Mouse (Mus musculus) Patski (cell line): Measurements from ENCODE around the gene 4931428F04Rik. TPM values are rescaled to one million over a fixed set of nuclear protein-coding genes. Genes with fewer than 3 reads are reported as not detected.
A peak's percentile ranks its signal among the peaks of the same experiment; 100 is the strongest.

Experiments
- ATAC-seq: fragments of 100-300 bp; one replicate; pipeline ENCODE4 v1.8.0; 2021
- CTCF ChIA-PET: fragments of 350-600 bp; sonication (Branson Sonifier 250); formaldehyde crosslinking; loops from one replicate; lab custom pipeline; 2022; ENCODE audit warnings: inconsistent platforms; lab: Charles Lee
- POLR2A ChIA-PET: fragments of 350-600 bp; sonication (Branson Sonifier 250); formaldehyde crosslinking; loops from one replicate; lab custom pipeline; 2022; ENCODE audit warnings: antibody characterized with exemption, inconsistent platforms; lab: Charles Lee
- DNase-seq: peaks from one replicate; pipeline ENCODE4 v3.0.0-alpha.2; 2011; ENCODE audit warnings: low read depth, low spot score
- H3K27me3 ChIP-seq: fragments of 371-371 bp; one replicate; pipeline ENCODE4 v1.5.1; 2021
- CTCF ChIP-seq: fragments of 100-300 bp; IDR thresholded peaks from one replicate; pipeline ENCODE4 v1.5.1; 2021
- in situ Hi-C: fragments of 300-500 bp; cut with MboI; formaldehyde crosslinking; loops from 3 replicates; pipeline ENCODE4 v1.11.1; 2018; ENCODE audit warnings: low pct_unique_long_range_greater_than_20kb, mixed read lengths
- polyA plus RNA-seq: library from polyadenylated mRNA; unstranded; gene quantifications from one replicate; pipeline ENCODE4 v1.2.3, GENCODE M21; 2021

Gene 4931428F04Rik
- polyA plus RNA-seq, 1 experiment from 2014 or later, result 10.7 TPM

GRCm38 (mm10) chr8:105323183-105323582 is 33.5 kb upstream of the 4931428F04Rik start:
- ChIA-PET CTCF (interaction anchor here (1.4 to 1.6 kb wide), 2 partner anchors 11 to 25 kb away, joined by 4 to 6 read pairs; partner anchors contain the start of genes Fhod1 and Slc9a5), POLR2A (interaction anchor here (1.5 kb wide), 1 partner anchor 19 kb away, joined by 5 read pairs; no protein-coding TSS in a partner anchor)
- ATAC-seq (no peak), DNase-seq (no peak)
- in situ Hi-C loops, result no loop called here
- no peaks in the 10 kb centered on the region for H3K27me3 ChIP-seq
- TF ChIP-seq CTCF, result no peak

GRCm38 (mm10) chr8:105318662-105319190 is 29.1 kb upstream of the 4931428F04Rik start:
- ATAC-seq (no peak), DNase-seq (no peak)
- in situ Hi-C loops, result no loop called here
- ChIA-PET CTCF (no interaction called here), POLR2A (no interaction called here)
- no peak for TF ChIP-seq CTCF
- no peaks in the 10 kb centered on the region for H3K27me3 ChIP-seq

GRCm38 (mm10) chr8:105317941-105318340 is 28.3 kb upstream of the 4931428F04Rik start:
- no peak for ATAC-seq
- in situ Hi-C loops, result no loop called here
- CTCF ChIA-PET, result interaction anchor here (1.8 to 1.9 kb wide), 2 partner anchors 10 to 27 kb away, joined by 4 to 5 read pairs; no protein-coding TSS in a partner anchor
- POLR2A ChIA-PET, result no interaction called here
- no peak for TF ChIP-seq CTCF
- H3K27me3 ChIP-seq, result no peaks in the 10 kb centered on the region
- DNase-seq, result no peak

GRCm38 (mm10) chr8:105315073-105315769 is 25.6 kb upstream of the 4931428F04Rik start:
- no peak for TF ChIP-seq CTCF
- CTCF ChIA-PET, result no interaction called here
- ATAC-seq (peak; percentile 4), DNase-seq (no peak)
- POLR2A ChIA-PET, result no interaction called here
- in situ Hi-C loops, result no loop called here
- H3K27me3 ChIP-seq, result no peaks in the 10 kb centered on the region

- POLR2A ChIA-PET, result interaction anchor here (1.1 kb wide), 1 partner anchor 31 kb away, joined by 4 read pairs; no protein-coding TSS in a partner anchor
- CTCF ChIA-PET, result interaction anchor here (1.4 kb wide), 1 partner anchor 14 kb away, joined by 5 read pairs; no protein-coding TSS in a partner anchor
- ATAC-seq, result no peak
- no peak for TF ChIP-seq CTCF
- in situ Hi-C loops, result no loop called here
- no peaks in the 10 kb centered on the region for H3K27me3 ChIP-seq
- DNase-seq, result no peak
Measured at GRCm38 (mm10) chr8:105313622-105314402, 24.1 kb upstream of the 4931428F04Rik start.

GRCm38 (mm10) chr8:105312891-105313481 is 23.3 kb upstream of the 4931428F04Rik start:
- ChIA-PET CTCF (interaction anchor here (1.3 to 1.7 kb wide), 3 partner anchors 9 to 14 kb away, joined by 3 to 6 read pairs (median 5); no protein-coding TSS in a partner anchor), POLR2A (interaction anchor here (1.1 kb wide), 1 partner anchor 32 kb away, joined by 4 read pairs; no protein-coding TSS in a partner anchor)
- no peak for TF ChIP-seq CTCF
- ATAC-seq, result no peak
- no peak for DNase-seq
- H3K27me3 ChIP-seq, result no peaks in the 10 kb centered on the region
- in situ Hi-C loops, result no loop called here

DNA sequence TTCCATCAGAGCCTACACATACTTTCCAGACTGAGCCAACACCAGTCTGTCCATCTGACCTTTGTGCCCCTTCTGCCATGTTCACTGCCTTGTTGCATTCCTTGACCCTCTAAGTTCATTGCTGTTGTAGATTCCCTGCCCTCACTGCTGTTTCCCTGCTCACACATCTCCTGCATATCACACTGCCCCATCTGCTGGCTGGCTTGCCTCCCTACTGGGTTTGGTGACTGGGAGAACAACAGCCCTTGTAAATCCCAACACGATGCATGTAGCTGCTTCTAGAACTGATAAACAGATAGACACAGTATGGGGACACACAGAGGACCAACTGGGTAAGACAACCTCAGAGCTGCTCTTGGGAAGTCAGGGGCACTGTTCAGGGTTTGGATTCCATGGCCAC is 22.1 kb upstream of the 4931428F04Rik start:
- ATAC-seq (no peak), DNase-seq (no peak)
- POLR2A ChIA-PET, result interaction anchor here (1.4 kb wide), 1 partner anchor 10 kb away, joined by 5 read pairs; no protein-coding TSS in a partner anchor
- H3K27me3 ChIP-seq, result no peaks in the 10 kb centered on the region
- in situ Hi-C loops, result no loop called here
- CTCF ChIA-PET, result interaction anchor here (1.3 to 1.7 kb wide), 2 partner anchors 10 to 12 kb away, joined by 3 to 6 read pairs; no protein-coding TSS in a partner anchor
- no peak for TF ChIP-seq CTCF

DNA sequence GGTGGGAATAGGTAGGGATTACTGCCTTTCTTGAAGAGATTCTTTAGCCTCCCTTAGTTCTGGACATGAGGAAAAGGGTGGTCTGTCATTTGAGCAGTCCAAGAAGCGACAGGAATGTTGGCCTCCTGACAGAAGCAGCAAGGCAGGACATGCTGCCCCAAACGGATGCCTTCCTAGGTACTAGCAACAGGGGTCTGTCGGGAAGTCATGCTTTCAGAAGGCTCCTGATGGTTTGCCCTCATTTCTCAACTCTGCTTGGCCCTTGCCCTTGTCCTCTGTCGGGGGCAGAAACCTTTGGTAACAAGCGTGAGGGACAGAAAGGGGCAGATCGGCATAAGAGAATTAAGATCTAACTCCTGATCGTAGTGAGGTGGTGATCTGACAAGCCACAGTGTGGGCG is 20.5 kb upstream of the 4931428F04Rik start:
- ATAC-seq (no peak), DNase-seq (no peak)
- ChIA-PET POLR2A (no interaction called here), CTCF (no interaction called here)
- no peak for TF ChIP-seq CTCF
- in situ Hi-C loops, result no loop called here
- H3K27me3 ChIP-seq, result no peaks in the 10 kb centered on the region

DNA sequence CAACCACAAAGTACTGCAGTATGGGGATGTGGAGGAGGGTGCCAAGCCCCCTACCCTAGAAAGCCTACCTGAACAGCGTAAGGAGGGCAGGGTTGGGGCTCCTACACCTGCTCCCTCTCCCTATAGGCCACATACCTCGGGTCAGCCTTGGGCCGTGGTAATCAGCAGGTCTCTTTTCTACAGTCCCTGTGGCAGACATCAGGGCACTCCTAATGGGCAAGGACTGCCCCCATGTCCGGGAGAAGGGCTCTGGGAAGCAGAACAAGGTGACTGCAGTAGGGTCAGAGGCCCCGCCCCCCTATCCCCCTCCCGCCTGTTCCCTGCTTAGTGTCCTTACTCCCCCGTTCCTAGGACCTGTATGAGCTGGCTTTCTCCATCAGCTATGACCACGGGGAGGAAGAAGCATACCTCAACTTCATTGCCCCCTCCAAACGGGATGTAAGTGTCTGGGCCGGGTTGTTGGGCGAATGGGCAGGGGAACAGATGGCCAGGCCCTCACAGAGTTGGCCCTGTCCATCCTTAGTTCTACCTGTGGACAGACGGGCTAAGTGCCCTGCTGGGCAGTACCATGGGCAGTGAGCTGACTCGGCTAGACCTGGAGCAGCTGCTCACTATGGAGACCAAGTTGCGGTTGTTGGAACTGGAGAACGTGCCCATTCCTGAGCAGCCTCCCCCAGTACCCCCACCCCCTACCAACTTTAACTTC is 19.6 kb upstream of the 4931428F04Rik start:
- ATAC-seq (no peak), DNase-seq (no peak)
- ChIA-PET POLR2A (interaction anchor here (1.2 kb wide), 1 partner anchor 12 kb away, joined by 4 read pairs; the partner anchor contains the start of gene E2f4), CTCF (interaction anchor here (2.0 kb wide), 1 partner anchor 15 kb away, joined by 7 read pairs; no protein-coding TSS in a partner anchor)
- no peaks in the 10 kb centered on the region for H3K27me3 ChIP-seq
- TF ChIP-seq CTCF, result no peak
- in situ Hi-C loops, result no loop called here
